Mouse (Mus musculus) R1 (cell line): Measurements from ENCODE around the gene Tab1.

Source experiments
- DNase-seq: peaks from one replicate; pipeline ENCODE4 v3.0.0-alpha.2; 2018; ENCODE audit warnings: low read depth, low spot score

Tab1 gene

GRCm38 (mm10) chr15:80137945-80138791 is 5.2 kb downstream of the Tab1 start:
- DNase-seq = no peak

- DNase-seq = no peak
Observed at GRCm38 (mm10) chr15:80140302-80140701, 7.4 kb downstream of the Tab1 start.

DNA sequence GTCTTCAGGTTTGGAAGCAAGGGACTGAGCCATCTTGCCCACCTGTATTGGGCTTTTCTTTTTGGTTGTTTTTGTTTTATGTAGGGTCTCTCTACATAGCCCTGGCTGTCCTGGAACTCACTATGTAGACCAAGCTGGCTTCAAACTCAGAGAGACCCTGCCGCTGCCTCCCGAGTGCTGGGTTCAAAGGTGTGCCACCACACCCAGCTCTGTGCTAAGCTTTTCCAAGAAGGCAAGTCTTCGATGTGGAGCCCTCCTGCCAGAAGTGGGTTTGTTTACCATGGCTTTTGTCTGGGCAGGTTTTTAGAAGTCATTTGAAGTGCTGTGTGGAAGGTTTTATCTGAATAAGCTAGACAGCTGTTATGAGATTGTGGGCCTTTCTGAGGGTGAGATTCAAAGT is 8.0 kb downstream of the Tab1 start:
- DNase-seq = no peak

- DNase-seq = peak; percentile 80
Observed at GRCm38 (mm10) chr15:80142130-80142529, 9.2 kb downstream of the Tab1 start.

DNA sequence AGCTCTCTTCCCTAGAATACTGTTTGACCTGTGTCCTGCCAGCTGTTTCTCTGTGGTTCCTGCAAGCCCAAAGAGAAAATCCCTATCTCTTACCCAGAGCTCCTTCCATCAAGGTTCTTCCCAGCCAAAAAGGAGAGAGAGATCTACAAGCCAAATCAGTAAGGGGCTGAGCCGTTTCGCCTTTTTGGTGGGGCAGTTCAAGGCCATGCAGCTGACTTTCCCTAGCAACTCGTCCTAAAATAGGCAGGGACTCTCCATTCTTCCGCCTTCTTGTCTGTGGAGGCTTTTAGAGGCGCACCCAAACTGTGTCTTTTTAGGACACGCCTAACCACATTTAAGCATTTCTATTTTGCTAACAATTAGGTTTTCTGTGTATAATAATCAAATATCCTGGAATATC is 10.8 kb downstream of the Tab1 start:
- DNase-seq = peak; percentile 60

GRCm38 (mm10) chr15:80145397-80145796 is 12.5 kb downstream of the Tab1 start:
- DNase-seq = no peak

DNA sequence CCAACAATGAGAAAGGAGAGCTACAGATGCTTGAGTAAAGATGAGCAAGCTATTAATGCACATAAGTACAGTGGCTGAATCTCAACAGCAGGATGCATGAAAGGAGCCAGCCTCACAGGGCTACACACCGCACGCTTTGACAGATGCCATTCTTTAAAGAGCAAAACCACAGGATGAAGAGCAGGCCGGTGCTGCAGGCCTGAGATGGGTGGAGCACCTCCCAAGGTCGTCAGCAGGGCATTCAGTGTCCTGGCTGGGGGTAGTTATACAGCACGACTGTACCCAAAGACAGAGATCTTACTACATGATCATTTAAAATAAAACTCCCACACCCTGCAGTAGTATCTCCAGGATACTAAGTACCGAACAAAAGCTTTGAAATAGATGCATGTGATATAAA is 13.2 kb downstream of the Tab1 start:
- peak; percentile 43 for DNase-seq

DNA sequence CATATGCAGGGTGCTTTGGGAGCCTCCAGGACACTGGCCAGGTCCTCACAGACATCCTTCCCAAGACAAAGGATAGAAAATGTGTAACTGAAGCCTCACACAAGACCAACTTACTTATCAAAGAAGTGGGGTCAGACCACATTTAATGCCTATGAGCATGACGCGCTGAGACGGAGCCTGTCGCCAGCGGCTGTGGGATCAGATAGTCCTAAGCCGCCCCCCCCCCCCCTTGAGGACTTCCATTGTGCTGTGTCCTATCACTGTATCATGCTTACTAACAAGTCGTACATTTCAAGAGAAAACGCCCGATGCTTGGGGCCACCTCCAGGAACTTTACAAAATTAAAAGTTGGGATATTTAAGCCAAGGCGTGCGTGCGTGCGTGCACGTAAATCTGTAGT is 14.2 kb downstream of the Tab1 start:
- DNase-seq = no peak

- no peak for DNase-seq
Observed at GRCm38 (mm10) chr15:80147511-80147910, 14.6 kb downstream of the Tab1 start.

- no peak for DNase-seq
Observed at GRCm38 (mm10) chr15:80148565-80148964, 15.6 kb downstream of the Tab1 start.

- DNase-seq = no peak
Observed at GRCm38 (mm10) chr15:80149517-80149916, 16.6 kb downstream of the Tab1 start.

DNA sequence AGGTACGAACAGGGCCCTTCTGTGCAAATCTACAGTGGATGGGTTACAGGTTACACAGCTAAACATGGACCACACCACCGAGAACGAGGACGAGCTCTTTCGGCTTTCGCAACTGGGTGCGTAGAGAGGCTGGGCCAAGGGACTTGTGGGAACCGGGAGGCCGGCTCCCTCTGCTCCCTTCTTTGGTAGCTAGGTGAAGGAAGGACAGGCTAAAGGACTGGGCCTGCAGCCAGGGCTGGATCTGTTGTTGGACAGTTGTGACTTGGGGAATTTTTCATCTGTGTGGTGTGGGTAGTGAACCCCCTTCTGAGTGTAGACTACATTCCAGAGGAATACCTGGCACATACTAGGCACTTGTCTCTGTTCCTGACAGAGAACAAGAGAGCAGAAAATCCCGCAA is 19.7 kb downstream of the Tab1 start:
- DNase-seq = no peak

GRCm38 (mm10) chr15:80153757-80154156 is 20.8 kb downstream of the Tab1 start:
- DNase-seq = no peak

GRCm38 (mm10) chr15:80155707-80156106 is 22.8 kb downstream of the Tab1 start:
- no peak for DNase-seq

GRCm38 (mm10) chr15:80157197-80157943 is 24.4 kb downstream of the Tab1 start:
- DNase-seq = no peak

GRCm38 (mm10) chr15:80158001-80158706 is 25.2 kb downstream of the Tab1 start:
- DNase-seq = no peak

GRCm38 (mm10) chr15:80158707-80159090 is 25.8 kb downstream of the Tab1 start:
- DNase-seq = no peak

DNA sequence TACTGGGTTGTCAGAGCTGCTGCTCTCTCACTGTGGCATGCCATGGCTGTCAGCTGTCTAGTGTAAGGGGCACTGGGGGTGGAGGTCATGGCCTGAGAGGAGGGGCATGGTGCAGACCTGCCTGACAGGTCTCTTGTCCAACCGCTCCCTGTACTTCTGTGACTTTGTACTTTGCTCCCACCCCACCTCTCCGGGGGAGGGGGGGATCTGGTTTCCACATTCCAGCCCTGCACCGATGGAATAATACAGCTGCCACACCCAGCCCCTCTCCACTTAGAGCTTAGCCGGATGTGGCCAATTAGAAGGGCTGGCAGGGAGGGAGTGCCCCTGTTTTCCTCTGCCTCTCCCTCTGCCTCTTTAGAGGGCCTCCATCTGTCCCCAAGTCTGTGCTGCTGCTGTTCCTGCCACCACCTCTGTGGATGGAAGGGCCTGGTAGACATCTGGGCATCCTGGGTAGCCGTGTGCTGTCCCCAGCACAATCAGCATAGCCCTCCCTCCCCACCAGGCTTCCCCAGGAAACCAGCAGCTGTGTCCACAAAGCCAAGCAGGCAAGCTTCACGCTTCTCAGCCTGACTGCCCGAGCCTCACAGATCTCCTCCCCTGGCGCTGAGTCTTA is 26.5 kb downstream of the Tab1 start:
- DNase-seq = peak; percentile 98

DNA sequence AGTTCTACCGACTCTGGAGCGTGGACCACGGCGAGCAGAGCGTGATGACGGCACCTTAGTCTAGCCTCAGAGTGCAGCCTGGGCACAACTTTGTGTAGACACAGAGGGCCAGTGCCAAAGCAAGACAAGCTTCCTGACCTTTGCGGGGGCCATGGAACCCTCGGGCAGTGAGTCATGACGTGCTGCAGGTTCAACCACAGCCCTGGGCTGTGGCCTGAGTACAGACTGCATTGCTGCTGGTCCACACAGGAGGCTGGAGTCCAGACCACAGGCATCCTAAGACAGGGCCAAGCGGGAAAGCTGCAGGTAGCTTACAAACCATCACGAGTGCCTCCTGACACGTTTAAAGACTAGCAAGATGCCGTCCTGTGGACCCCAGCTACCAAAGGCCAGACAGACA is 27.3 kb downstream of the Tab1 start:
- DNase-seq = no peak

- no peak for DNase-seq
Observed at GRCm38 (mm10) chr15:80160726-80161125, 27.8 kb downstream of the Tab1 start.

DNA sequence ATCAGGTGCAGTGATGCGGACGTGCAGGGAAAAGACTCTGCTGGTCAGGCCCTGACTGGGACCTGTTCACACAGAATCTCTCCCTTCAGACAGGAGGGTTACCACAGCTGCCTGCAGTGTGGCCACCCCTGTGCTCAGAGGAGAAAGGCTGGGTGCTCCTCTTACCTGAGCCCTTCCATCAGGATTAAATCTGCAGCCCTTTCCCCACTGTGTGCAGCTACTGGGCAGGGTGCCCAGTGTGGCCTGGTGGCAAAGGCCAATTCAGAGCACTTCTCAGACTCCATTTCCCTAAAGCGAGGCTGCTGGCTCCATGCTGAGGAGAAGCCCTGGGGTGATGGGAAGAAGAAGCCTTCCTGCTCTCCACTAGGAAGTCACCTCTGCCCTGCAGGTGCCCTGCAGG is 28.3 kb downstream of the Tab1 start:
- no peak for DNase-seq

DNA sequence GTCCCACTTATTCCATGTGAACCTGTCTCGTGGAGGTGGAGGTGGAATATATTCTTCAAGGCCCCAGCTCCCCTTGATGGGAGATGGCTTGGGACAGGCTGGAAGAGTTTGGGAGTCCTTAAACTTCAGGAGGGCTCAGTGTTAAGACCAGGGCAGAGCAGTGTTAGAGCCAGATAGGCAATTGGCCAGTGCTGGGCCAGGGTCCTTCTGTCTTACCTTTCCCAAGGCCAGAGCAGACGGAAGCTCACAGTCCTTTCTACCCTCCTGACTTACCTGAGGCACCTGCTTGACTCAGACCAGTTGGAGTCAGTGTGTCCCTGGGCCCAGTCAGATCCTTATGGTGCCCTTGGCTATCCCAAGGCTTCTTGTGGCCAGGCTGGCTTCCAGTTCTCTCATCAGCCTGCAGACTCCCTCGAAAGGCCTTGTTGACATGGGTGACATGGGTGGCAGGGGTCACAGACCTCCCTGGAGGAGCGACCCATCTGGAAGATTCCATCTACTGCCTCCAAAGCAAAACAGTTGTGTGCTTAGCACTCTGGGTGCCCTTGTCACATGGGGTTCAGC is 29.6 kb downstream of the Tab1 start:
- no peak for DNase-seq
